Mouse (Mus musculus): ENCODE data around the gene Sumo2. TPM values are rescaled to one million over a fixed set of nuclear protein-coding genes. Genes with fewer than 3 reads are reported as not detected.
A peak's percentile ranks its signal among the peaks of the same experiment; 100 is the strongest.
"Not testable (repeated sequence)": the region's sequence is repeated elsewhere in the genome, so short reads cannot be mapped to it uniquely, and the experiment has no call there.

Sumo2 gene
- total RNA-seq, 2 experiments from 2014 or later, result 248 to 259 TPM

- DNase-seq, result no peak
Observed at GRCm38 (mm10) chr11:115485155-115485554, 50.9 kb downstream of the Sumo2 start.

- peak; percentile 81 to 84 for DNase-seq
Observed at GRCm38 (mm10) chr11:115483726-115484125, 52.4 kb downstream of the Sumo2 start.

- no peak for DNase-seq
Observed at GRCm38 (mm10) chr11:115483278-115483677, 52.8 kb downstream of the Sumo2 start.

DNA sequence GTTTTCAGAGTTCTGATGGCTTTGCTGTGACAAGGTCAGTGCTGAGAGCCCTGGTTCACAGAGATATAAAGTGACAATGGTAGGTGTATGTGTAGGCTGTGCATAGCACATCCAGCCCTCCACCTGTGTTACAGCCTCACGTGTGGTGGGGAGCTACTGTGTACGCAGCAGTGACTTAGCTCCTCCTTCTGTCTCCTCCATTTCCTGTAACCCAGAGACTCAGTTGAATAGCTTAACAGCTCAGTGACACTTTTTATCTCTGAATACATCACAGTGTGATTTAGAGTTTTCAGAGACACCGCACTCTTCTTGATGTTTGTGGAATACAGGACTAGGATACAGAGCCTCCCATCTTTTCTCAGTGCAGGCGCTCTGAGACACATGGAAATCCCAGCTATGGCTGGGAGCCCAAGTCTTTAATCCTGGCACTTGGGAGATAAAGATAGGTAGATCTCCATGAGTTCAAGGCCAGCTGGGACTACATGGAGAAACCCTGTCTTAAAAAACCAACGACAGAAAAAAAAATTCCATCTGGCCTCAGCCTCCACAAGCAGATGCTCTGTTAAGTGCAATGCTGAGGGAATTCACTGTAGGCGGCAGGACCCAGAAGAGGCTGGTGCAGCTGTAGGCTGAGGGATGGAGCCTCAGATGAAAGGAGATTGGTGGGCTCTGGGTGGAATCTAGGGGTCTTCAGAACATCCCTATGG is 54.4 kb downstream of the Sumo2 start:
- no peak for DNase-seq

- DNase-seq, result no peak
Observed at GRCm38 (mm10) chr11:115478296-115478938, 57.7 kb downstream of the Sumo2 start.

DNA sequence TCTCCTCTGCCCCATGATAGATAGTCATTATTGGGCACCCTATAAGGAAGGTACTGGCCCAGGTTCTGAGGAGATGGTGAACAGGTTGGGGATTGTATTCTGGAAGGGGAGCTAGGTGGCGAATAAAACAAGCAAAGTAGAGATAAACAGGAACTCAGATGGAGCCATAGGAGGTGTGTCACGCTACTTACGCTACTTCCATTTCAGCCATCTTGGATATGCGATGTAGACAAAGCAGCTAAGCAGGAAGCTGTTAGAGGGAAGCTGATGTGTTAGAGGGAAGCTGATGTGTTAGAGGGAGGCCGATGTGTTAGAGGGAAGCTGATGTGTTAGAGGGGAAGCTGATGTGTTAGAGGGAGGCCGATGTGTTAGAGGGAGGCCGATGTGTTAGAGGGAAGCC is 58.7 kb downstream of the Sumo2 start:
- not testable (repeated sequence) for DNase-seq

- DNase-seq, result not testable (repeated sequence)
Observed at GRCm38 (mm10) chr11:115476630-115477029, 59.4 kb downstream of the Sumo2 start.

DNA sequence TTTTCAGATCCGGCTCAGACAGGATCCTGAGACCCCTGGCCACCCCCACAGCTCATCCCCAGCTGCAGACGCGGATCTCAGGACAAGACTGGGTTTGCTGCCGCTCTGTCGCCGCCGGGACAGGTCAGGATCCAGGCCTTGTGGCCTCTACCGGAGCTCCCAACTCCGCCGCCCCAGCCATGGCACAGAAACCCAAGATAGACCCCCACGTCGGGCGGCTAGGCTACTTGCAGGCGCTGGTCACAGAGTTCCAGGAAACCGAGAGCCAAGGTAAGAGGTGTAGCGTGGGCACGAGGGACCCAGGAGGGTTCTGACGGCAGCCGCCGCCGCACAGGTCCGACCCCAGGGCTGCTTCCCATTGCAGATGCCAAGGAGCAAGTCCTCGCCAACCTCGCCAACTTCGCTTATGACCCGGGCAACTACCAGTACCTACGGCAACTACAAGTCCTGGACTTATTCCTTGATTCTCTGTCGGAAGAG is 60.3 kb downstream of the Sumo2 start:
- no peak for DNase-seq

DNA sequence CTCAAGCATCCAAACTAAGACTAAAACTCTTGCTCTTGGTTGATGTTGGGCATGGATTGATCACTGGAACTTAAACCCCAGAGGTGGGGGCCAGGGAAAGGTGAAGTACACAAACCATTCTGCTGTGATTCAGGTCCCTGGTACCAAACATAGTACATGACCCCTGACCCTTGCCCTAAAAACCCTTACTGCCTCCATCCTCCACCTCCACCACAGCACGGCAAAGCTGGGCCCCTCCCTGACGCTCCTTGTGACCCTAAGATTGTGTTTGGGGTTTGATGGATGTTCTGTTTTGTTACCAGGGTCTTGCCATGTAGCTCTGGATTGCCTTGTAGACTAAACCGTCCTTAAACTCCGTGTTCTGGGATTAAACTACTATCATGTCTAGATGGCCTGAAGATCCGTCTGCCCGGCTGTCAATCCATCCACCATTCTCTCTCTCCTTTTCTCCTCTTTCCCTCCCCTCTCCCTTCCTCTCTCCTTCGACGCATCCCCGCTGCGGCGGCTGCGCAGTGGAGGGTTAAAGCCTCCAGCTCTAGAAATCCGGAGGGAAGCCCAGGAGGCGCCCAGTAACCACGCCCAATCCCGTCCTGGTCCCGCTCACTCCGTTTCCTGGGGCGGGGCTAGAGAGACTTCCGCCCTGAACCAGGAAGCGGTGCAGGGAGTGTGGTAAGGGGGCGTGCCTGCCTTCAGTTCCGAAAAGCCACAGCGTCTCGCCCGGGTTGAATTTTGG is 60.9 kb downstream of the Sumo2 start, which contains the start of gene Armc7:
Armc7 (plus strand) TSS at position 643 of the 733 bp plus-strand sequence.
- DNase-seq, result peak; percentile 97

DNA sequence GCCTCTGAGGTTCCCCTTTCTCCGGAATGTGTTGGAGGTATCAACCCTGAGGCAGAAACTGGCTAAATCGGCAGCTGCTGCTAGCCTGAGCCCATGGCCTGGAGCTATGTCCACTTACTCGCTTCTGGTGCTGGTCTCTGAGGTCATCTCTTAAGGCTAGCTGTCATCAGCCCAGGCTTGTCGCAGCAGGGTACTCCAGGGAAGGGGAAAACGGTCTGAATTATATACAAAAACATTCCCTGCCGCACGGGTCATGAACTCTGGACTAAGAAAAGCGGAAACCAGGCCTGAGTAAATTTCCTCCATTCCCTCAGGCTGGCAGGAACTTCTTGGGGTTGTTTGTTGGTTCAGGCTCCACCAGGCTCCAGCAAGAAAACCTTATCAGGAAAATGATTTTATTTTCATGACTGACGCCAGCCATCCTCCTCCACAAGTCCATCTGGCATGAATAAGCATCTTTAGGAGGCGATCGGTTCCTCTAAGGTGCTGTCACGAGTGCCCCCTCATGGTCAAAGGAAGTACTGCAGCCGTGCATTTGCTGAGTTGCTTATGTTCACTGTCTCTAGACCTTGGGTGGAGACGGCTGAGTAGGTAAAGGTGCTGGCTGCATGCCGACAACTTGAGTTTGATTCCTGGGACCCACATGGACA is 62.3 kb downstream of the Sumo2 start:
- DNase-seq, result peak; percentile 90 to 92

Other genes starting within 250 kb of the Sumo2 start
- gene Fads6, start 238.6 kb downstream of the Sumo2 start, total RNA-seq (2021), result 10 to 100 TPM; 47.5 to 75.9 TPM
- not detected for gene Otop2, start 229.1 kb downstream of the Sumo2 start, total RNA-seq (2021)
- gene Ush1g, start 214.2 kb downstream of the Sumo2 start, total RNA-seq (2021), result under 1 TPM; 0.40 to 0.49 TPM
- gene Otop3, start 201.5 kb downstream of the Sumo2 start, total RNA-seq (2021), result not detected
- 10 to 100 TPM; 16.2 to 38.1 TPM for gene Hid1, start 168.5 kb downstream of the Sumo2 start, total RNA-seq (2021)
- 100 to 1,000 TPM in 1 of 2 experiments, 10 to 100 TPM in 1; 82.1 to 136 TPM for gene Cdr2l, start 154.4 kb downstream of the Sumo2 start, total RNA-seq (2021)
- 100 to 1,000 TPM; 147 to 162 TPM for gene Mrpl58, start 132.5 kb downstream of the Sumo2 start, total RNA-seq (2021)
- gene Atp5h, start 116.3 kb downstream of the Sumo2 start, total RNA-seq (2021), result 100 to 1,000 TPM; 567 to 597 TPM
- 10 to 100 TPM; 43.8 to 70.0 TPM for gene Kctd2, start 116.1 kb downstream of the Sumo2 start, total RNA-seq (2021)
- under 1 TPM in 1 of 2 experiments, not detected in 1; 0.17 TPM for gene Trim80, start 95.7 kb downstream of the Sumo2 start, total RNA-seq (2021)
- gene Slc16a5, start 73.8 kb downstream of the Sumo2 start, total RNA-seq (2021), result under 1 TPM in 1 of 2 experiments, not detected in 1; 0.53 TPM
- 1 to 10 TPM; 7.3 to 8.2 TPM for gene Armc7, start 60.6 kb downstream of the Sumo2 start, total RNA-seq (2021)
- 100 to 1,000 TPM in 1 of 2 experiments, 10 to 100 TPM in 1; 98.5 to 161 TPM for gene Nt5c, start 44.4 kb downstream of the Sumo2 start, total RNA-seq (2021)
- gene Jpt1, start 21.9 kb downstream of the Sumo2 start, total RNA-seq (2021), result 100 to 1,000 TPM in 1 of 2 experiments, 10 to 100 TPM in 1; 80.5 to 106 TPM
- gene Nup85, start 28.2 kb upstream of the Sumo2 start, total RNA-seq (2021), result 10 to 100 TPM; 44.0 to 44.8 TPM
- gene Mrps7, start 67.6 kb upstream of the Sumo2 start, total RNA-seq (2021), result 100 to 1,000 TPM in 1 of 2 experiments, 10 to 100 TPM in 1; 97.7 to 102 TPM
- 10 to 100 TPM; 25.3 to 30.7 TPM for gene Gga3, start 67.8 kb upstream of the Sumo2 start, total RNA-seq (2021)
- gene Mif4gd, start 76.7 kb upstream of the Sumo2 start, total RNA-seq (2021), result 100 to 1,000 TPM in 1 of 2 experiments, 10 to 100 TPM in 1; 73.4 to 195 TPM
- 10 to 100 TPM; 90.5 to 96.3 TPM for gene Slc25a19, start 92.0 kb upstream of the Sumo2 start, total RNA-seq (2021)
- 100 to 1,000 TPM; 132 to 158 TPM for gene Grb2, start 172.3 kb upstream of the Sumo2 start, total RNA-seq (2021)
- 10 to 100 TPM; 74.6 to 95.5 TPM for gene Tmem94, start 229.2 kb upstream of the Sumo2 start, total RNA-seq (2021)

Data from adrenal gland, postnatal 36 days (tissue).